Mouse (Mus musculus) heart, postnatal 25 days (tissue): ENCODE results near the gene Tmem211. TPM values are rescaled to one million over a fixed set of nuclear protein-coding genes. Genes with fewer than 3 reads are reported as not detected.

Source experiments
- DNase-seq: peaks from one replicate; pipeline ENCODE4 v3.0.0; 2022; ENCODE audit warnings: low spot score
- intact Hi-C: fragments of 180-260 bp; cut with DNase I; formaldehyde crosslinking; loops from one replicate; pipeline ENCODE4 v1.15.1; 2025
- total RNA-seq, 2 experiments: library from RNA; stranded (reverse); gene quantifications; 2 replicates each; pipeline ENCODE4 v1.2.3; 2021

Gene Tmem211
- total RNA-seq, 2 experiments from 2014 or later, result not detected

GRCm38 (mm10) chr5:113268246-113268645 lies 41.5 kb downstream of the Tmem211 start:
- DNase-seq, result no peak
- intact Hi-C loops, result no loop called here

- intact Hi-C loops, result no loop called here
- no peak for DNase-seq
Observed at GRCm38 (mm10) chr5:113270043-113270442, 43.3 kb downstream of the Tmem211 start.

GRCm38 (mm10) chr5:113271207-113271811 lies 44.6 kb downstream of the Tmem211 start:
- intact Hi-C loops, result no loop called here
- no peak for DNase-seq

- no peak for DNase-seq
- intact Hi-C loops, result no loop called here
Observed at GRCm38 (mm10) chr5:113275839-113276238, 49.1 kb downstream of the Tmem211 start.

GRCm38 (mm10) chr5:113280138-113280856 lies 53.6 kb downstream of the Tmem211 start:
- no peak for DNase-seq
- intact Hi-C loops, result no loop called here

- DNase-seq, result no peak
- intact Hi-C loops, result no loop called here
Observed at GRCm38 (mm10) chr5:113281557-113281956, 54.8 kb downstream of the Tmem211 start.

- no peak for DNase-seq
- intact Hi-C loops, result no loop called here
Observed at GRCm38 (mm10) chr5:113283726-113284125, 57.0 kb downstream of the Tmem211 start.

GRCm38 (mm10) chr5:113285541-113285940 lies 58.8 kb downstream of the Tmem211 start:
- no peak for DNase-seq
- intact Hi-C loops, result no loop called here

GRCm38 (mm10) chr5:113286048-113286447 lies 59.3 kb downstream of the Tmem211 start:
- intact Hi-C loops, result no loop called here
- DNase-seq, result no peak

- intact Hi-C loops, result no loop called here
- no peak for DNase-seq
Observed at GRCm38 (mm10) chr5:113286591-113287520, 60.1 kb downstream of the Tmem211 start.

- intact Hi-C loops, result loop anchor here (2.0 kb wide), 1 partner anchor 21 kb away; no protein-coding TSS in a partner anchor
- no peak for DNase-seq
Observed at GRCm38 (mm10) chr5:113287762-113288161, 61.1 kb downstream of the Tmem211 start.

- no peak for DNase-seq
- intact Hi-C loops, result loop anchor here (2.0 kb wide), 1 partner anchor 20 kb away; no protein-coding TSS in a partner anchor
Observed at GRCm38 (mm10) chr5:113288490-113288889, 61.8 kb downstream of the Tmem211 start.

Other genes starting within 250 kb of the Tmem211 start
- gene Grk3, start 211.1 kb upstream of the Tmem211 start, total RNA-seq, result 1 to 10 TPM; 5.1 to 6.6 TPM
- gene Crybb2, start 156.8 kb upstream of the Tmem211 start, total RNA-seq, result not detected
- 1 to 10 TPM; 1.3 to 2.0 TPM for gene Crybb3, start 145.3 kb upstream of the Tmem211 start, total RNA-seq
- gene 2900026A02Rik, start 5.7 kb upstream of the Tmem211 start, total RNA-seq, result 10 to 100 TPM; 21.3 to 26.1 TPM
- 1 to 10 TPM in 1 of 2 experiments, under 1 TPM in 1; 0.52 to 1.1 TPM for gene Sgsm1, start 83.9 kb downstream of the Tmem211 start, total RNA-seq
- not detected for gene Aym1, start 130.4 kb downstream of the Tmem211 start, total RNA-seq